Mouse (Mus musculus) cerebellum, postnatal 10 days (tissue): ENCODE data around the gene Zfp868.
"Not testable (repeated sequence)": the region's sequence is repeated elsewhere in the genome, so short reads cannot be mapped to it uniquely, and the experiment has no call there.

Source experiments
- DNase-seq, 2 experiments: peaks; one replicate each; pipeline ENCODE4 v3.0.0; 2021; ENCODE audit warnings: mixed read lengths in 2 of 2

Zfp868 gene

GRCm38 (mm10) chr8:69625095-69625789 is at the start of gene Zfp868:
Zfp868 (minus strand) TSS chr8:69625548.
- DNase-seq: peak; percentile 100

- DNase-seq: not testable (repeated sequence)
Observed at GRCm38 (mm10) chr8:69665051-69665450, 39.7 kb upstream of the Zfp868 start.

- no peak for DNase-seq
Observed at GRCm38 (mm10) chr8:69661294-69661693, 35.9 kb upstream of the Zfp868 start.

- DNase-seq: peak; percentile 96
Observed at GRCm38 (mm10) chr8:69654358-69654981, 29.1 kb upstream of the Zfp868 start, which contains the start of gene Zfp964. Zfp964 (plus strand) TSS chr8:69654479.

GRCm38 (mm10) chr8:69653808-69654357 is 28.5 kb upstream of the Zfp868 start:
- DNase-seq: peak; percentile 5 to 12

- DNase-seq: no peak
Observed at GRCm38 (mm10) chr8:69618078-69618477, 7.3 kb downstream of the Zfp868 start.

GRCm38 (mm10) chr8:69614687-69615086 is 10.7 kb downstream of the Zfp868 start:
- DNase-seq: peak in 1 of 2 experiments; percentile 27

- not testable (repeated sequence) for DNase-seq
Observed at GRCm38 (mm10) chr8:69597598-69597997, 27.8 kb downstream of the Zfp868 start.

- DNase-seq: peak; percentile 59 to 62
Observed at GRCm38 (mm10) chr8:69584611-69585202, 40.6 kb downstream of the Zfp868 start.

- DNase-seq: not testable (repeated sequence)
Observed at GRCm38 (mm10) chr8:69584201-69584600, 41.1 kb downstream of the Zfp868 start.
